Mouse (Mus musculus) forebrain, embryonic 12.5 days (tissue): ENCODE data around the gene Zfand3. TPM values are rescaled to one million over a fixed set of nuclear protein-coding genes. Genes with fewer than 3 reads are reported as not detected.

Experiments used
- ATAC-seq: fragments of 200-750 bp; cut with Nextera tagmentation; 2 replicates; pipeline ENCODE4 v1.8.0; 2017; ENCODE audit warnings: moderate TSS enrichment; ENCODE audit not compliant: low FRiP score
- H3K27ac ChIP-seq: fragments of 300-500 bp; sonication (generic); 2 replicates; pipeline ENCODE4 v1.5.1; 2016; ENCODE audit warnings: mild to moderate bottlenecking
- H3K27me3 ChIP-seq: fragments of 300-500 bp; sonication (generic); 2 replicates; pipeline ENCODE4 v1.6.1; 2016; ENCODE audit warnings: mild to moderate bottlenecking
- H3K36me3 ChIP-seq: fragments of 300-500 bp; sonication (generic); replicated peaks from 2 replicates; pipeline ENCODE4 v1.6.1; 2016; ENCODE audit warnings: mild to moderate bottlenecking
- H3K4me1 ChIP-seq: fragments of 300-500 bp; sonication (generic); 2 replicates; pipeline ENCODE4 v1.6.1; 2016
- H3K4me2 ChIP-seq: fragments of 300-500 bp; sonication (generic); 2 replicates; pipeline ENCODE4 v1.6.1; 2016; ENCODE audit warnings: mild to moderate bottlenecking, moderate library complexity
- H3K4me3 ChIP-seq: fragments of 300-500 bp; sonication (generic); replicated peaks from 2 replicates; pipeline ENCODE4 v1.5.1; 2016; ENCODE audit warnings: mild to moderate bottlenecking
- H3K9ac ChIP-seq: fragments of 300-500 bp; sonication (generic); 2 replicates; pipeline ENCODE4 v1.6.1; 2016; ENCODE audit warnings: mild to moderate bottlenecking
- H3K9me3 ChIP-seq: fragments of 300-500 bp; sonication (generic); 2 replicates; pipeline ENCODE4 v1.6.1; 2016
- WGBS: fragments of 180-500 bp; shearing (Covaris S2); methylation state at CpG from one replicate; pipeline ENCODE4 v1.1.7; 2016; 5-methylcytosine and 5-hydroxymethylcytosine counted together
- polyA plus RNA-seq: library from polyadenylated mRNA; unstranded; fragments of >200 nt; fragmentation: Nextera tagmentation; extraction: Ambion mirVana; gene quantifications from 2 replicates; pipeline ENCODE4 v1.2.1, GENCODE M21; 2016

The Zfand3 gene
- polyA plus RNA-seq, 1 experiment from 2014 or later: 77.3 TPM

DNA sequence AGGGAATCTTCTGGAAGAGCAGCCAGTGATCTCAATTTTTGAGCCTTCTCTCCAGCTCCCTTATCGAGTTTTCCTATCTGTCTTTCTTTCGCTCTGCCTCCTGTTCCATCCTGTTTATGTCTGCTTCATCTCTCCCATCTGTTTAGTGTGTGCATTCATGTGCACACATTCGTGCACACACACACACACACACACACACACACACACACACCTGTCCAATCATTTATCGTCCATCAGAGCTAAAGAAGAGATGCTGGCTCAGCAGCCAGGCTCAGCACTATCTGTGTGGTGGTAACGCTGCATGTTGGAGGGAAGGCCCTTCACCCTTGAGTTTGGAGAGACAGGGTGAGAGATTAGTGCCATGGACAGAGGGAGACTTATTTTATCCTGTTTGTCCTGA is 21.3 kb upstream of the Zfand3 start:
- ATAC-seq: no peak
- Histone ChIP-seq H3K9ac (no peak overlapping the region), H3K9me3 (no peaks in the 10 kb centered on the region), H3K4me1 (peaks cover 4% of the 10 kb centered on the region; the same call in 1 of the 2 replicates), H3K27ac (no peak overlapping the region), H3K36me3 (no peaks in the 10 kb centered on the region), H3K4me2 (no peak overlapping the region), H3K4me3 (no peak overlapping the region), H3K27me3 (0 out of 2 replicates have a peak, but pooled peaks cover 3% of the 10 kb centered on the region)
- 81% methylated on average over 5 of the region's 5 CpGs for WGBS

DNA sequence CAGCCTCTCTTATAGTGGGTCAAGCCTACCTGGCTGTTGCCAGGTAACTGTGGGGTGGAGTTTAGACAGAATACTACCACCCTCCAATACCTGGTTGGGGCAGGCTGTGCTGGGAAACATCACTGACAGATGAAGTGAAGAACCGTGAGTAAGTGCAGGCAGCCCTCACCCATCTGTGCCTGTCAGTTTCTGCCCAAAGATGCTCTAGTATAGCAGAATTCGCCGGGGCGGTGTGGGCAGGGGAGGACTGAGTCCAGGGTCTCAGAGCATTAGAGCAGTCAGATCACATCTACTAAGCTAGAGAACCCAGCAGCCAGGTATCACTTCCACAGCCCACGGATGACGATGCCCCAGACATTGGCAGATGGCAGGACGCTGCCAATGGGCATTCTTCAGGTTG is 19.6 kb upstream of the Zfand3 start:
- no peak overlapping the region for H3K9ac ChIP-seq
- no peak for ATAC-seq
- H3K9me3 ChIP-seq: no peaks in the 10 kb centered on the region
- H3K36me3 ChIP-seq: no peaks in the 10 kb centered on the region
- no peak overlapping the region for H3K27ac ChIP-seq
- no peak overlapping the region for H3K4me3 ChIP-seq
- 0 out of 2 replicates have a peak, but pooled peaks cover 3% of the 10 kb centered on the region for H3K27me3 ChIP-seq
- no peak overlapping the region for H3K4me2 ChIP-seq
- WGBS: 91% methylated on average over 7 of the region's 7 CpGs
- H3K4me1 ChIP-seq: peaks cover 4% of the 10 kb centered on the region; the same call in 1 of the 2 replicates

DNA sequence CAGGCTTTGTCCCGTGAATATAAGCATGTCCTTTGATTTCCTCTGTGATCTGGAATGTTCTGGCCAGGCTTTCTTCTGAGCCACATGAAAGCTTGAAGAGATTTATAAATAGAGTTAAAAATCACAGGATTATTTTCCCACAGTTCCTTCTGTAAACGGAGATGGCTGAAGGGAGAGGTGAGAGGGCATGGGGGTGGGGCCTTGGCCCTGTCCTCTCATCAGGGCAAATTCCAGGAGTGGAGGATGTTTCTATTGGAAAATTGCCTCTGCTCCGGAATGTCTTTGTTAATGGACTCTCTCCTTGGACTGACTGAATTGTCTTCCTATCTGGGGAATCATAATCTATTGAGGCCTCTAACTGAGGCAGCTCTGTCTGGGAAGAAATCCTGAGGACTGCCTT is 19.0 kb upstream of the Zfand3 start:
- H3K4me1 ChIP-seq: peaks cover 4% of the 10 kb centered on the region; the same call in 1 of the 2 replicates
- H3K9me3 ChIP-seq: no peaks in the 10 kb centered on the region
- no peak overlapping the region for H3K4me2 ChIP-seq
- H3K27ac ChIP-seq: no peak overlapping the region
- 52% methylated on average over 3 of the region's 3 CpGs for WGBS
- no peak overlapping the region for H3K9ac ChIP-seq
- no peaks in the 10 kb centered on the region for H3K36me3 ChIP-seq
- 0 out of 2 replicates have a peak, but pooled peaks cover 3% of the 10 kb centered on the region for H3K27me3 ChIP-seq
- ATAC-seq: no peak
- no peak overlapping the region for H3K4me3 ChIP-seq

DNA sequence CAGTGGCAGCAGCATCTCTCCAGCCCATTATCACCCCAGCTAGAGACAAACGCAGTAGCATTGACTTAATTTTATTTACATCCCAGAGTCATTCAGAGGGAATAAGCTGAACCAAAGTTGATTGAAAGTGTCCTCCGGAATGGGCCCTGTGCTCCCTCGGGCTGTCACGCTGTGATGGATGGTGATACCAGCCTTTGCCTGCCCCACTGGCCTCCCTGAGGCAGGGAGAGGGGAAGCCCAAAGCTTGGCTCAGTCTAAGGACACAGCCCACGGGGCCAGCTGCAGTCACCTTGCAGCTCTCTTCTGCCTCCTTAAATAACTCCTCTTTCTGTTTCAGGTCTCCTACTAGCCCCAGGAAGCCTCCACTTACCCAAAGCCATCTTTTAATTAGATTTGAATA is 16.4 kb upstream of the Zfand3 start:
- Histone ChIP-seq H3K36me3 (no peaks in the 10 kb centered on the region), H3K4me1 (peaks cover 4% of the 10 kb centered on the region; the same call in 1 of the 2 replicates), H3K27ac (no peak overlapping the region), H3K9ac (no peak overlapping the region), H3K4me3 (no peak overlapping the region), H3K27me3 (0 out of 2 replicates have a peak, but pooled peaks cover 3% of the 10 kb centered on the region), H3K4me2 (no peak overlapping the region), H3K9me3 (no peaks in the 10 kb centered on the region)
- ATAC-seq: no peak
- WGBS: 76% methylated on average over 5 of the region's 5 CpGs

DNA sequence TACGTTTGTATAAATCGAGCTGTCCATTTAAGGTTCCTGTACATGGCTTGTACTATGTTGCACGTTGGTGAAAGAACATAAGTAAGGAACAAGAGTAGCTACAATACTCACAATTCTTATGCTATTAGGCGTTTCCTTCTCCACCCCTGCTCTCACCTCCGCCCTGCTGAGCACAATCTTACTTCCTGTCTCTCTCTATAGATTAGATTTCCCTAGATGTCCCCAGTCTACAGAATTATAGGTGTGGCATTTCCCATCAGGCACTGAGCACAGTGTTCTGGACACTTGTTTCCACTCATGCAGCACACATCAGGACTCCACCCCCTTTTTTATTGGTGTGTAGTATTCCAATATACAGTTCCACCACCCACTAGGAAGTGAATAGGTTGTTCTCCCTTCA is 14.9 kb upstream of the Zfand3 start:
- Histone ChIP-seq H3K4me3 (no peak overlapping the region), H3K36me3 (no peaks in the 10 kb centered on the region), H3K9me3 (no peaks in the 10 kb centered on the region), H3K27me3 (no peaks in the 10 kb centered on the region), H3K27ac (no peak overlapping the region), H3K9ac (no peak overlapping the region), H3K4me1 (peaks cover 4% of the 10 kb centered on the region; the same call in 1 of the 2 replicates), H3K4me2 (no peak overlapping the region)
- WGBS: 91% methylated on average over 5 of the region's 5 CpGs
- no peak for ATAC-seq

DNA sequence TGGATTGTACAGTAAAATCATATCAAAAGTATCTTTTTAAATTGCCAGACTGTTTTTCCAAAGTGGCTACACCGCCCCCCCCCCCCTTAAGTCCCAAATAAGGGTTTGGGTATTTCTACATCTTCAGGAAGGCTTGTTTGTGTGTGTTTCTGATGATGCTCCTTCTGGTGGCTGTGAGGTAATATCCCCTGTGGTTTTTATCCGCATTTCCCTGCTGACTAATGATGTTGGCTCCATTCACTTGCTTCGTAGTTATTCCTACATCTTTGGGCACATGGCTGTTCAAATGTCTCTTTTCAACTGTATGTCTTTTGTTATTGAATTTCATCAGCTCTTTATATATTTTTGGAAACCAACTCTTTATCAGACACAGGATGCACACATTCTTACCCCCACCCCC is 14.4 kb upstream of the Zfand3 start:
- Histone ChIP-seq H3K9me3 (no peaks in the 10 kb centered on the region), H3K4me3 (no peak overlapping the region), H3K36me3 (no peaks in the 10 kb centered on the region), H3K27ac (no peak overlapping the region), H3K27me3 (no peaks in the 10 kb centered on the region), H3K9ac (no peak overlapping the region), H3K4me2 (no peak overlapping the region), H3K4me1 (peaks cover 4% of the 10 kb centered on the region; the same call in 1 of the 2 replicates)
- no peak for ATAC-seq
- WGBS: 96% methylated on average over 3 of the region's 3 CpGs

DNA sequence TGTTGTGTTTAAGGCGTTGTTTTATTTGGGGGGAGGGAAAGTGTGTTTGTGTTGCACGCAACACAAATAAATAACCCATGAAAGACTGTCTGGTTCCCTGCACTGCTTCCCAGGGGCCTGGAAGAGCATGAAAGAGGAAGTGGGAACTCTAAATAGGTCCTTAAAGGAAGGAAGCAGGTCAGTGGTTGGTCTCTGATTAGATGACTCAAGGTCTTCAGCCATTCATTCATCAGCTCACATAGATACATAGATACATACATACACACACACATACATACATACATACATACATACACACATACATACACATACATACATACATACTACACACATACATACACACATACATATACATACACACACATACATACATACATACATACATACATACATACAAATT is 13.7 kb upstream of the Zfand3 start:
- no peaks in the 10 kb centered on the region for H3K4me1 ChIP-seq
- no peak for ATAC-seq
- 96% methylated on average over 2 of the region's 2 CpGs for WGBS
- H3K9me3 ChIP-seq: no peaks in the 10 kb centered on the region
- no peak overlapping the region for H3K27ac ChIP-seq
- H3K36me3 ChIP-seq: no peaks in the 10 kb centered on the region
- no peak overlapping the region for H3K4me3 ChIP-seq
- H3K27me3 ChIP-seq: no peaks in the 10 kb centered on the region
- H3K9ac ChIP-seq: no peak overlapping the region
- H3K4me2 ChIP-seq: no peak overlapping the region

DNA sequence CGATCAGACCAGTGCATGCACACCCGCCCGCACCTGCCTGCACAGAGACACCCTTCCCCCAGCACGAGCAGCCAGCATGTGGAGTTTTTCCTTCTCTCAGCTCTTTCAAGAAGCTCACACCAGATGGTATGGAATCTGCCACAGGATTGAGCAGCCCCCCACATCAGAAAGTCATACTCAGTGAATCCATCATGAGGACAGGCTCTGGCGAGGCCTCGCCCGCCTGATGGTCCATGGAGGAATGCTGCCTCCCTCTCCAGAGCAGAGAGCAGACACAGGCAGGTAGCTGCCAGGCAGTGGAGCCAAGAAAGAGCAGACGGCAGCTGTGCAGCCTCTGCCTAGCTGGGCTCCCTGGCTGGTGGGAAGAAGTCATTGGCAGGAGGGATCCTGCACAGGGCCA is 11.0 kb upstream of the Zfand3 start:
- no peak overlapping the region for H3K27ac ChIP-seq
- no peaks in the 10 kb centered on the region for H3K27me3 ChIP-seq

DNA sequence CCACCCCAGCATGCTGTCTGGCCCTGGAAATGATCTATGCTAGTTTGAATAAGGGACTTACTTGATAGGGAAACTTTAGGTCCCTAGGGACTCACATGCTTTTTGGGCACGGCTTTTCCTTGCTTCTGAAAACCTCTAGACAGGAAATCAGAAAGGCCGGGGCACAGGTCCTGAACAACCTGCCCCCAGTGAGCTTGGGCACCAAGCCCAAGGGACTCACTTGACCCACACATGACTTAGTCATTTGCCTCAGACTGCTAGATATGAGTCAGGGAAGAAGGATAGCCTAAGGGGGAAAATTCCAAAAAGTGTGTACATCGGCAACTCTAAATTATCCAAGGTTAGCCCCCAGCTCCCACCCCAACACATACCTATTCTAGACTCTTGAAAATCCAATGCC is 10.5 kb upstream of the Zfand3 start:
- H3K4me3 ChIP-seq: no peak overlapping the region
- no peaks in the 10 kb centered on the region for H3K36me3 ChIP-seq
- no peaks in the 10 kb centered on the region for H3K4me1 ChIP-seq
- H3K4me2 ChIP-seq: no peak overlapping the region
- WGBS: 79% methylated on average over 3 of the region's 3 CpGs
- no peaks in the 10 kb centered on the region for H3K27me3 ChIP-seq
- ATAC-seq: no peak
- H3K9ac ChIP-seq: no peak overlapping the region
- H3K9me3 ChIP-seq: no peaks in the 10 kb centered on the region
- H3K27ac ChIP-seq: no peak overlapping the region

More for the DNA sequence above, 11.0 kb upstream of the Zfand3 start:
- no peak for ATAC-seq
- Histone ChIP-seq H3K9me3 (no peaks in the 10 kb centered on the region), H3K4me2 (no peak overlapping the region), H3K4me3 (no peak overlapping the region), H3K4me1 (no peaks in the 10 kb centered on the region), H3K36me3 (no peaks in the 10 kb centered on the region), H3K9ac (no peak overlapping the region)
- 83% methylated on average over 8 of the region's 8 CpGs for WGBS

DNA sequence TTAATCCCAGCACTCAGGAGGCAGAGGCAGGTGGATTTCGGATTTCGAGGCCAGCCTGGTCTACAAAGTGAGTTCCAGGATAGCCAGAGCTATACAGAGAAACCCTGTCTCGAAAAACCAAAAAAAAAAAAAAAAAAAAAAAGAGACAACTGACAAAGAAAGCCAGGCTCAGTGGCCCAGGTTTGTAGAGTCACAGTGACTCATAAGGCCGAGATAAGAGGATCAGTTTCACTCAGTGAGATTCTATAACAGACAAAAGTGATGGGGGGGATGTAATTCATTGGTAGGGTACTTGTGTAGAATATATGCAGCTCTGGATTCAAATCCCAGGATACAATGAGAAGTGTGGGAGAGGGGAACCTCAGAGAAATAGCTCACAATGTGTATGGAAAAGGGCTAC is 10.1 kb upstream of the Zfand3 start:
- no peak overlapping the region for H3K4me2 ChIP-seq
- H3K4me1 ChIP-seq: no peaks in the 10 kb centered on the region
- no peaks in the 10 kb centered on the region for H3K36me3 ChIP-seq
- H3K27me3 ChIP-seq: no peaks in the 10 kb centered on the region
- H3K9me3 ChIP-seq: no peaks in the 10 kb centered on the region
- H3K4me3 ChIP-seq: no peak overlapping the region
- H3K27ac ChIP-seq: no peak overlapping the region
- H3K9ac ChIP-seq: no peak overlapping the region
- WGBS: 82% methylated on average over 4 of the region's 4 CpGs
- ATAC-seq: no peak

DNA sequence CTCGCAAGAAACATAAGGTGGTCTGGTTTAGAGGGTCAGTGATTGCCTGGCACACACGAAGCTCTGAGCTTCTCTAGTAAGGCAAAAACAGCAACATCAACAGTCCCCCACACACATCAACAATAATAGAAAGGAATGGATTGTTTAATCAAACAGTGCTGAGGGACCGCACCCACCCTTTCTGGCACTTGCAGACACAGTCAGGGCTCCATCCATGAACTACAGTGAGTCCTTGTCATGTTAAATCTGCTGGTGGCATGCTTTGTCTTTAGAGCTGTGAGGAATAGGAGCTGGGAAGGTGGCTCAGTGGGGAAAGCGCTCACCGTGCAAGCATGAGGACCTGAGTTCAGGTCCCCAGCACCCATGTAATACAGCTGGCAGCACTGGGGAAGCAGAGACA is 8.5 kb upstream of the Zfand3 start:
- WGBS: 86% methylated on average over 5 of the region's 5 CpGs
- no peaks in the 10 kb centered on the region for H3K4me1 ChIP-seq
- ATAC-seq: no peak

DNA sequence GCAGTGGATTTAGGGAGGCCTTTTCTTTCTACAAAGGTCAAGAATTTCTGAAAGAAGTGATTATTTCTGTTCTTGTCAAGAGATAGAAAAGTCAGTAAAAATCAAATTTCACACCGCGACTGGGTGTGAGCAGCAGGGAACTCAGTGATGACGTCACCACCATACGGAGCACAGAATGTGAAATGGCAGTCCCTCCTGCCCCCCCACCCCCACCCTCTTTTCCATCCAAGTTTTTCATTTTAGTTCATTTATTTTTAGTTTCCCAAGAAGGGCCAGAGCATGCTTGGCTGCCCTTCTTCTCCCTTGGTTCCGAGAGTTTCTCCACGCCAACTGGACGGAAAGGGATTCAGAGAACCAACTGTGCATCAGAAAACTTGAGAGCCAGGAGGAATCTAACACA is 6.8 kb upstream of the Zfand3 start:
- H3K36me3 ChIP-seq: no peaks in the 10 kb centered on the region
- ATAC-seq: no peak
- H3K27me3 ChIP-seq: no peaks in the 10 kb centered on the region
- H3K4me3 ChIP-seq: no peak overlapping the region
- WGBS: 83% methylated on average over 7 of the region's 7 CpGs
- no peaks in the 10 kb centered on the region for H3K4me1 ChIP-seq
- H3K9me3 ChIP-seq: no peaks in the 10 kb centered on the region
- no peak overlapping the region for H3K27ac ChIP-seq
- no peak overlapping the region for H3K4me2 ChIP-seq
- H3K9ac ChIP-seq: no peak overlapping the region

More for the DNA sequence above, 8.5 kb upstream of the Zfand3 start:
- Histone ChIP-seq H3K27ac (no peak overlapping the region), H3K9ac (no peak overlapping the region), H3K27me3 (no peaks in the 10 kb centered on the region), H3K36me3 (no peaks in the 10 kb centered on the region), H3K4me2 (no peak overlapping the region), H3K4me3 (no peak overlapping the region), H3K9me3 (no peaks in the 10 kb centered on the region)

DNA sequence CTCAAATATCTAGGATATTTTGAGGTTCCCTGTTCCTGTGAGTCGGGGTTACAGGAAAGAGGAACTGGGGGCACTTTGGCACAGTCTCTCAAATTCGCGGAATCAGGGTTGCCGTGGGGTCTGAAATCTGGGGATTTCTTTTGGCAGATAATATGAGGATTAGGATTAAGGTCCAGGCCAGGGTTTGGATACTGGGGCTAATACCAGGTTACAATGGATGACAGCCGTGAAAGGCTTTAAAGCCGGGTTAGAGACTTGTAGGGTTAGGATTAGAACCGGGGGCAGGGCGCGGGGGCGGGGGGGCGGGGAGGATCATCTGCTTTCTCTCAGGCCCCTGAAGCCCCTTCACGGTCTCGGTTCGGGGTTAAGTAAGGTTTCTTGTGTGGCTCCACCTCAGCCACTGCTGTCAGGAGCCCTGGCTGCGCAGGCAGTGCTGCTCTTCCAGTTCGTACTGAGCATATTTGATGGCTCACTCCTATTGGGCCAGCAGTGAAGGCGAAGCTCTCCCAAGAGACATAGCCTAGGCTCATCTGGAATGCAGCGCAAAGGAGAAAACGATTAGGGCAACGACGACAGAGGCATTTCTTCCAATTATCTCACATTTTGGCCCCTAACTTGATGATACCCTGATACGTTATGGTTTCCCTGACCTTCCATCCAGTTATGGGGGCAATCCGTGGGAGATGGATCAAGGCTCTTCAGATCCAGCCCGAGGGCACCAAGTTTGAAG is 5.8 kb upstream of the Zfand3 start:
- Histone ChIP-seq H3K27me3 (no peaks in the 10 kb centered on the region), H3K4me1 (peaks cover 9% of the 10 kb centered on the region), H3K4me3 (no peak overlapping the region), H3K27ac (no peak overlapping the region), H3K36me3 (no peaks in the 10 kb centered on the region), H3K4me2 (no peak overlapping the region), H3K9ac (no peak overlapping the region), H3K9me3 (no peaks in the 10 kb centered on the region)
- 59% methylated on average over 24 of the region's 24 CpGs for WGBS
- ATAC-seq: no peak
